Mouse (Mus musculus) midbrain, embryonic 15.5 days (tissue): Measurements from ENCODE around the gene Stpg1. TPM values are rescaled to one million over a fixed set of nuclear protein-coding genes. Genes with fewer than 3 reads are reported as not detected.

ENCODE experiments used
- ATAC-seq: fragments of 200-750 bp; cut with Nextera tagmentation; replicated peaks from 2 replicates; pipeline ENCODE4 v1.8.0; 2017; ENCODE audit warnings: moderate TSS enrichment
- H3K27ac ChIP-seq: fragments of 300-500 bp; sonication (generic); 2 replicates; pipeline ENCODE4 v1.5.1; 2015; ENCODE audit warnings: mild to moderate bottlenecking, inconsistent platforms
- H3K27me3 ChIP-seq: fragments of 300-500 bp; sonication (generic); replicated peaks from 2 replicates; pipeline ENCODE4 v1.6.1; 2015; ENCODE audit warnings: inconsistent platforms
- H3K36me3 ChIP-seq: fragments of 300-500 bp; sonication (generic); replicated peaks from 2 replicates; pipeline ENCODE4 v1.6.1; 2015; ENCODE audit warnings: inconsistent platforms
- H3K4me1 ChIP-seq: fragments of 300-500 bp; sonication (generic); 2 replicates; pipeline ENCODE4 v1.6.1; 2015; ENCODE audit warnings: inconsistent platforms
- H3K4me2 ChIP-seq: fragments of 300-500 bp; sonication (generic); 2 replicates; pipeline ENCODE4 v1.6.1; 2015; ENCODE audit warnings: inconsistent platforms, mild to moderate bottlenecking, moderate library complexity
- H3K4me3 ChIP-seq: fragments of 300-500 bp; sonication (generic); 2 replicates; pipeline ENCODE4 v1.5.1; 2015; ENCODE audit warnings: mild to moderate bottlenecking, inconsistent platforms
- H3K9ac ChIP-seq: fragments of 300-500 bp; sonication (generic); 2 replicates; pipeline ENCODE4 v1.6.1; 2015; ENCODE audit warnings: mild to moderate bottlenecking, inconsistent platforms
- H3K9me3 ChIP-seq: fragments of 300-500 bp; sonication (generic); 2 replicates; pipeline ENCODE4 v1.6.1; 2016; ENCODE audit warnings: inconsistent platforms
- WGBS: fragments of 180-500 bp; shearing (Covaris S2); methylation state at CpG from one replicate; pipeline ENCODE4 v1.1.7; 2015; ENCODE audit warnings: mixed read lengths; 5-methylcytosine and 5-hydroxymethylcytosine counted together
- polyA plus RNA-seq: library from polyadenylated mRNA; unstranded; fragments of >200 nt; fragmentation: Nextera tagmentation; extraction: Ambion mirVana; gene quantifications from 2 replicates; pipeline ENCODE4 v1.2.1, GENCODE M21; 2015

Stpg1 gene
- polyA plus RNA-seq, 1 experiment from 2014 or later: 0.36 TPM

DNA sequence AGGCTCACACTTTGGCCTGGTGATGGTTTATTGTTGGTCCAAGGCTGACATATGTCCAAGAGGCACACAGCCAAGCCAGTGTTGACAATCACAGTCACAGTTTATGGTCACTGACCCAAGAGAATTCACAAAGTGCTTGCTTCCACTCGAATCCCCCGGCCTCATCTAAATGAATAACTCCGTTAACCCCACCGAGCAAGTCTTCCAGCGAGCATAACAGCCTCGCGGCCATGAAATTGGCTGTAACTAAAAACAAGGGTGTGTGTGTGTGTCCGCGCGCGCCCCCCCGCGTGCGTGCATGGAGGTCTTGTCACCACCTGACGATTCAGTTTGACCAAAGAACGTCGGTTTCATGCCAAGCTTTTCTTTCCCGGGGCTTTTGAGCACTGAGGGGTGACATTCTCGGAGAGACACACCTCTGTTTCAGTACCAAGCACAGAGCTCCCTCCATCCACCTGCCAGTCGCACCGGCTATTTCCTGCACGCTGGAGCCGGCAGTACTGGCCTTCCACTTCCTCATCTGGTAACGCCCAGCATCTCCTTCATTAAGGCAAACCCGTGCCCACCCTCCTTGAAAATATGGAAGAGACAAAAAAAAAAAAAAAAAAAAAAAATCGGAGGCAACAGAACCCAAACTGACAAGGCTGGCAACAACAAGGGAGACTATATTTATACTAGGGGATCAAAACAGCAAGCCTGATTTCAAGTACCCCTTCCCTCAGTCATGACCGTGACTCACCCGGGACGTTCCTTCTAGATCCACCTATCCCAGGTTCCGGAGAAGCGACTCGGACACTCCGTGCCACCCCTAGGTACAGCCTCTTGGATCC is 684 bp upstream of the Stpg1 start:
- H3K9ac ChIP-seq: peak overlapping the region; percentile 52
- H3K27ac ChIP-seq: peak overlapping the region; percentile 61
- 2% methylated on average over 33 of the region's 33 CpGs for WGBS
- 0 out of 2 replicates have a peak, but pooled peaks cover 9% of the 10 kb centered on the region for H3K36me3 ChIP-seq
- no peaks in the 10 kb centered on the region for H3K9me3 ChIP-seq
- ATAC-seq: peak; percentile 20
- H3K4me1 ChIP-seq: peaks cover 14% of the 10 kb centered on the region
- no peaks in the 10 kb centered on the region for H3K27me3 ChIP-seq
- peak overlapping the region; percentile 89 for H3K4me2 ChIP-seq
- peak overlapping the region; percentile 77 for H3K4me3 ChIP-seq

DNA sequence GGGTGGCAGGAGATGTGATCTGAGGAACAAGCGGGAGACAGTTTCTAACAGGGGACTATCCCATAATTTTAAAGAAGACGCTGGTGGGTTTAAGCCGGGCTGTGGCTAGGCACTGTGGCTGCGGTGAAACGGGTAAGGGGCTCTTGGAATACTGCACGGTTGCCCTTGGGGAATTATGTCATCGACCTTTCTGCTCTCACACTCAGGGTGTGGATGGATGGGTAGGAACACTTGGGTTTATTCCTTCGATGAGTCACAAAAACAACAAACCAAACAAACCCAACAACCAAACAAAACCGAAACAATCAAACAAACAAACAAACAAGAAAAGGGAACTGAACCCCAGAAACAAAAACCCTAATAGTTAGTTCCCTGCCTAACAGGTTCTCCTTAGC is 804 bp downstream of the Stpg1 start:
- Histone ChIP-seq H3K4me1 (peaks cover 14% of the 10 kb centered on the region), H3K36me3 (no peaks in the 10 kb centered on the region), H3K4me2 (peak overlapping the region; percentile 89), H3K27ac (peak overlapping the region; percentile 75), H3K9me3 (no peaks in the 10 kb centered on the region), H3K27me3 (no peaks in the 10 kb centered on the region), H3K4me3 (peak overlapping the region; percentile 77), H3K9ac (peak overlapping the region; percentile 10)
- no peak for ATAC-seq
- 16% methylated on average over 9 of the region's 9 CpGs for WGBS

DNA sequence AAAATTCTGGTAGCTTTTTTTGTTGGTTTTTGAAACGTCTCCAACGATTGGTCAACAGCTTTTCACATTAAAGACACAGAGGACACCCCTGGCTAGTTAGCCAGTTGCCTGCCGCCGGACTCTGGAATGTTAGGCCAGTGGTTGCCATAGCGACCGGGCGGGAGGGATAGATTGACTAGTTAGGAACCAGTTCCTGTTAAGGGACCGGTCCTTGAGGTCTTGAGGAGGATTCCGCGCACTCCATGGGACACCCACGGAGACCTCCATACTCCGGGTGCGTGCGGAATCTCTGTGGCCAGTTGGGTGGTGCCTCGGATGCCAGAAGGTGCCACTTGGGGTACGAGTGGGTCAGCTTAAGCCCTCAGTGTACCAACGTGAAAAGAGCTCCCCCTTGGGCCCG is 1.2 kb downstream of the Stpg1 start:
- no peaks in the 10 kb centered on the region for H3K9me3 ChIP-seq
- ATAC-seq: no peak
- H3K36me3 ChIP-seq: no peaks in the 10 kb centered on the region
- no peaks in the 10 kb centered on the region for H3K27me3 ChIP-seq
- peak overlapping the region; percentile 77 for H3K4me3 ChIP-seq
- H3K27ac ChIP-seq: no peak overlapping the region
- 12% methylated on average over 18 of the region's 18 CpGs for WGBS
- H3K9ac ChIP-seq: no peak overlapping the region
- H3K4me1 ChIP-seq: peaks cover 14% of the 10 kb centered on the region
- H3K4me2 ChIP-seq: peak overlapping the region; percentile 89

DNA sequence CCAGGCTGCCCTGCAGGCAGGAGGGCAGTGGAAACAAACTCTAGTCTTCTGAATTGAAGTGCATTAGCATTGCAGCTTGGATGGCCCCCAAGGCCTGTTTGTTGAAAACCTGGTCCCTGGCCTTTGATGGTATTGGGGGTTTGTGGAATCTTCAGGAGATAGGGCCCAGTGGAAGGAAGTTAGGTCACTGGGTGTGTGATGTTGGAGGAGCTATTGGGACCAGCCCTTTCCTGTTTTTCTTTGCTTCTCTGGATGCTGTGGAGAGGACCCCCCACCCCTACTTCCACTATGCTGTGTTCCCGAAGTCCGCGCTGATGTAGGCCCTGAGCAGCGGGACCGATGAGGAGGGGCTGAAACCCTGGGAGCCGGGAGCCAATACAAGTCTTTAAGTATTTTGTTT is 3.5 kb downstream of the Stpg1 start:
- H3K4me3 ChIP-seq: no peak overlapping the region
- no peak overlapping the region for H3K9ac ChIP-seq
- no peaks in the 10 kb centered on the region for H3K27me3 ChIP-seq
- H3K9me3 ChIP-seq: no peaks in the 10 kb centered on the region
- H3K4me2 ChIP-seq: no peak overlapping the region
- no peaks in the 10 kb centered on the region for H3K36me3 ChIP-seq
- H3K27ac ChIP-seq: no peak overlapping the region
- H3K4me1 ChIP-seq: peaks cover 11% of the 10 kb centered on the region
- 85% methylated on average over 6 of the region's 6 CpGs for WGBS
- no peak for ATAC-seq

DNA sequence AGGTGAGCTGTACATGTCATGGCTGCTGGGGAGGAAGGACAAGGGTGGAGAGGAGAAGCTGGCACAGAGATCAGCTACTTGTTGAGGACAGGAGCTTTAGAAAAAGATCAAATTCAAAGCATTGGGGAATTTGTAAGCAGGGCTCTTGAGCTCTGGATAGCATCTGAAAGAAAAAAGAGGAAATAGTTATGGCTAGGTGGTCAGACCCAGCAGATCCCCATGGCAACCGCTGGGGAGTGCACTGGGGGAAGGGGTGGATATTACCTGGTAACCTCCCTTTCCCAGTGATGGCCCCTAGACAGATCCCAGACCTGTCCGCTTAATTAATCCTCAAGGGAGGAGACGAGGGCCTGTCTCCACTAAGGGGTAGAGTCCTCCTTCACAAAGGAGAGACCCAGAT is 5.2 kb downstream of the Stpg1 start:
- 72% methylated on average over 3 of the region's 3 CpGs for WGBS
- no peak for ATAC-seq

DNA sequence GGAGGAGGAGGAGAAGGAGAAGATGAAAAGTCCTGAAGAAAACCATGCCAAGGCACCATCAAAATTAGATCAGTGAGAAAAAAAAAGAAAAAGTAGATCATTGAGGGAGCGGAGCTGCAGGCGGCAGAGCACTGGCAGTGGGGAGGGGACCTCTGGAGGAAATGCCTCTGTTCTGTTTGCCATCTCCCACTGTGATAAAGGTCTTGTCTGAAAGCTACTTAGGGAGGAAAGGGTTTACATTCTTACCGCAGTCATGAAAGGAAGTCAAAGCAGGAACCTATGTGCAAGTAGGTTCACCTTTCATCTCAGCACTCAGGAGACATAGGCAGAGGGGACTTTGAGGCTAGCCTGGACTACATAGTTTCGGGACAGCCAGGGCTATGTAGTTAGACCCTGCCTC is 7.0 kb downstream of the Stpg1 start:
- Histone ChIP-seq H3K4me1 (no peaks in the 10 kb centered on the region), H3K9me3 (no peaks in the 10 kb centered on the region), H3K36me3 (no peaks in the 10 kb centered on the region), H3K9ac (no peak overlapping the region), H3K4me2 (no peak overlapping the region), H3K27ac (no peak overlapping the region), H3K27me3 (no peaks in the 10 kb centered on the region), H3K4me3 (no peak overlapping the region)
- ATAC-seq: no peak
- 48% methylated on average over 4 of the region's 4 CpGs for WGBS

More for the DNA sequence above, 5.2 kb downstream of the Stpg1 start:
- Histone ChIP-seq H3K4me2 (no peak overlapping the region), H3K27ac (no peak overlapping the region), H3K27me3 (no peaks in the 10 kb centered on the region), H3K4me3 (no peak overlapping the region), H3K4me1 (peaks cover 6% of the 10 kb centered on the region; the same call in 1 of the 2 replicates), H3K36me3 (no peaks in the 10 kb centered on the region), H3K9me3 (no peaks in the 10 kb centered on the region), H3K9ac (no peak overlapping the region)

DNA sequence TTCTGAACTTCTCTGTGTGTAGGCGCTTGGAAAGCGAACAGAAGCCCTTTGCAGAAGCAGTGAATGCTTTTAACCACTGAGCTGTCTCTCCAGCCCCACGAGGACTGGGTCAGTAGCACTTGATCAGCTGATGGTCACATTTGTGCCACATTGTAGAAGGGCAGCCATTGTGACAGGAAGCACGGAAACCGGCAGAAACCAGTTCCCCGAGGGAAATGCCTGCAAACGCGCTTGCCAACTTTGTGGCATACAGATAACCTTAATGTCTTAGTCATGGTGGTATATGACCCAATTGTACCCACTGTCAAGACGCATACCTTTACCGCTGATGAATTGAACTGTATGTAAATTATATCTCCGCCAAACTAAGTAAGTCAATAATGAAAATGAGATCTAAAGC is 11.2 kb downstream of the Stpg1 start:
- 0 out of 2 replicates have a peak, but pooled peaks cover 3% of the 10 kb centered on the region for H3K27me3 ChIP-seq
- WGBS: 72% methylated on average over 11 of the region's 11 CpGs
- H3K4me2 ChIP-seq: no peak overlapping the region
- peaks cover 9% of the 10 kb centered on the region for H3K4me1 ChIP-seq
- H3K27ac ChIP-seq: no peak overlapping the region
- H3K9me3 ChIP-seq: no peaks in the 10 kb centered on the region
- ATAC-seq: no peak
- no peaks in the 10 kb centered on the region for H3K36me3 ChIP-seq
- no peak overlapping the region for H3K9ac ChIP-seq
- no peak overlapping the region for H3K4me3 ChIP-seq

DNA sequence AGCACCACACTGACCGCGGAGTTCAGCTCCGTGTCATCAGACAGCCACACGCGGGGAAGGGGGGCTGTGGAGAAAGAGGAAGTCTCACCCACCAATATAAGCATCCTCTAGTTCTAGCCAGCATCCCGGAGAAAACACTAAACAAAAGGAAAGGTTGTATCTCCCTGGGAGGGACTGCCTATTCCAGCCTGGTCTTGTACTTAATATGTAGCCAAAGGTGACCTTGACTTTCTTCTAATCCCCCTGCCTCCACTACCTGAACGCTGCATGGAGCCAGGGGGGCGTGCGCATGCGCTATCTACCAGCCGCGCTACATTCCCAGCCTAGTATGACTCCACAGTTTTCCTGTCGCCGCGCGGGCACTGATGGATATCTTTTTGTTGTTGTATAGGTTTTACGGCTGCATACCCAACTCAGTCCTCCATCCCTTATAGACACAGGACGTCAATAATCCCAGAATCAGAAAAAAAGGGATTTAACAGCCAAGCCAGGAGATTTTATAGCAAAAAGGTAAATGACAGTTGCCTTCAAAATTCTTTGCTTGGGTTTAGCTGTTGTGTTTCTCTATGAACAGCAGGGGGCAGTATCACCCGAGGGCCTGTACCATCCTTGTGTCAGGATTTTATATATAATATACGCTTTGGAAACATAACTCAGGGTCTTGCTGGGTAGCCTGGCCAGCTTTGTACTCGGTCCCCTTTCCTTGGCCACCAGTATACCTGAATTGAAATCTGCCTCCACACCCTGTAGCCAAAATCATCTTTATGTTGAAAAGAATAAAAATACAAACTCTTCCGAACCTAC is 13.2 kb downstream of the Stpg1 start:
- Histone ChIP-seq H3K27ac (peak overlapping the region; percentile 35; the same call in 1 of the 2 replicates), H3K27me3 (0 out of 2 replicates have a peak, but pooled peaks cover 3% of the 10 kb centered on the region), H3K36me3 (no peaks in the 10 kb centered on the region), H3K4me3 (peak overlapping the region; percentile 31), H3K9ac (peak overlapping the region; percentile 30), H3K4me2 (peak overlapping the region; percentile 52), H3K9me3 (no peaks in the 10 kb centered on the region), H3K4me1 (peaks cover 9% of the 10 kb centered on the region)
- WGBS: 17% methylated on average over 22 of the region's 22 CpGs
- peak; percentile 52; the same call in 1 of the 2 replicates for ATAC-seq

DNA sequence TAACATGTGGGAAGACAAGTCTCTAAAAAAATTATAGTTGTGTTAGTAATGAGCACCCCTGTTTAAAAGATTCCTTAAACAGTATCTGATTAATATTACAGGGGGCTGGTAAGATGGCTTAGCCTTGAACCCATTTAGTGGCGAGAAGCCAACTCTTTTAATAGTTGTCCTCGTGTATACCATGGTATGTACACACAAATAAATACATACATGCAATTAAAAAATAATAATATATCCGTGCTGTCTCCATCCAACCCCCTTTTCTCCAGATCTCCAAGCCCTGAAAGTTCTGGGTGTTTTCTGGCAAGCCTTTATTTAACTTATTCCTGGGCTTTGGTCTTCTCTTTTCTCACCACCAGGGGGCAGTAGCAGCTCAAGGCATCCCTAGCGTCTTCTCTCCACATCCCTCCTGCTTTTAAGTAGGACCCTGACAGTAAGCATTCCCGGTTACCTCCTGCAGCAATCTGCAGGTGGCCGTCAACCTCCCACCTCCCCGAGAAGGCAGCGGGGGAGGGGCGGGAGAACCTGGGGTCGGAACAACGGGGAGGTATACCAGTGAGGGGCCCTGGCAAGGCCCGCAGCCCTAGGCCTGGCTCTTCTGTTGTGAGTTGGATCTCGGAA is 13.9 kb downstream of the Stpg1 start:
- peak; percentile 60; the same call in 1 of the 2 replicates for ATAC-seq

DNA sequence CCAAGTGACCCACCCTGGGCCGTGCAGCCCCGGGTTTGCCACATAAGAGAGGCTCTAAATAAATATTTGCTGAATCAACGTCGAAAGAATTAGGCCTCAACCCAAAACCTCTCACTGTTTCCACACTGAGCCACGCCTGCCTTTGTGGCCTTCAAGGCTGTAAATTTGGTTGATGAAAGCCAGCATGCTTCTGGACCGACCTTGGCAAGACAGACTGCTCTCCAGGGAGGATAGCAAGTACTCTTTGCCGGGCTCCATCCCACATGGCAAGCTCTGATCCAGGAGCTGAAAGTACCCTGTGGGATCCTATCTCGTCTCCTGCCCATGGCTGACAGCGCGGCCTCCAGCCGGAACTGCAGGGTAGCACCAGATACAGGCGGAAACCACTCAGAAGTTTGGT is 14.9 kb downstream of the Stpg1 start:
- H3K27ac ChIP-seq: no peak overlapping the region
- 0 out of 2 replicates have a peak, but pooled peaks cover 3% of the 10 kb centered on the region for H3K27me3 ChIP-seq
- no peak overlapping the region for H3K9ac ChIP-seq
- no peak overlapping the region for H3K4me3 ChIP-seq
- H3K9me3 ChIP-seq: no peaks in the 10 kb centered on the region
- 69% methylated on average over 12 of the region's 12 CpGs for WGBS
- H3K36me3 ChIP-seq: no peaks in the 10 kb centered on the region
- ATAC-seq: no peak
- no peak overlapping the region for H3K4me2 ChIP-seq
- peaks cover 9% of the 10 kb centered on the region for H3K4me1 ChIP-seq

More for the DNA sequence above, 13.9 kb downstream of the Stpg1 start:
- Histone ChIP-seq H3K27me3 (0 out of 2 replicates have a peak, but pooled peaks cover 3% of the 10 kb centered on the region), H3K36me3 (no peaks in the 10 kb centered on the region), H3K27ac (no peak overlapping the region), H3K9me3 (no peaks in the 10 kb centered on the region), H3K4me1 (peaks cover 9% of the 10 kb centered on the region), H3K9ac (peak overlapping the region; percentile 17; the same call in 1 of the 2 replicates), H3K4me3 (peak overlapping the region; percentile 17), H3K4me2 (peak overlapping the region; percentile 47)
- WGBS: 14% methylated on average over 13 of the region's 13 CpGs

DNA sequence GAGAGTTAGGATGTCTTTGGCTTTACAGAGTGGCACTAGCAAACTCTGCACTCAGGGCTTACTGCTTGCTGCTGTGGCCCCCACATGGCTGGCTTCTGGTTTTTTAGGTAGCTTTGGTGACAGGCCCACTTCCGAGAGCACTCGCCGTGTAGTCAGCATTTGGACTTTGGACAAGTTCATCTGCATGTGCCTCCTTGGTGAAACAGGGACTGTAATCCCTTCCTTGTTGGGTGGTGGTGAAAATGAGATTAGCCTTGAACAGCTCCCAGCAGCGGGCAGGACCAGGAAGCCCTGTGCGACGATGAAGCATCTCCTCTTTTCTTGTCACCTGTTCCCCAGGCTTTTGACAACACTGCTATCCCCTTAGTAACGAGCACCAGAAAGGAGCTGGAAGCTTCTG is 19.3 kb downstream of the Stpg1 start:
- Histone ChIP-seq H3K4me3 (no peak overlapping the region), H3K4me1 (no peaks in the 10 kb centered on the region), H3K9me3 (no peaks in the 10 kb centered on the region), H3K4me2 (no peak overlapping the region), H3K27ac (no peak overlapping the region), H3K36me3 (no peaks in the 10 kb centered on the region), H3K27me3 (0 out of 2 replicates have a peak, but pooled peaks cover 7% of the 10 kb centered on the region), H3K9ac (no peak overlapping the region)
- no peak for ATAC-seq
- 76% methylated on average over 7 of the region's 7 CpGs for WGBS

DNA sequence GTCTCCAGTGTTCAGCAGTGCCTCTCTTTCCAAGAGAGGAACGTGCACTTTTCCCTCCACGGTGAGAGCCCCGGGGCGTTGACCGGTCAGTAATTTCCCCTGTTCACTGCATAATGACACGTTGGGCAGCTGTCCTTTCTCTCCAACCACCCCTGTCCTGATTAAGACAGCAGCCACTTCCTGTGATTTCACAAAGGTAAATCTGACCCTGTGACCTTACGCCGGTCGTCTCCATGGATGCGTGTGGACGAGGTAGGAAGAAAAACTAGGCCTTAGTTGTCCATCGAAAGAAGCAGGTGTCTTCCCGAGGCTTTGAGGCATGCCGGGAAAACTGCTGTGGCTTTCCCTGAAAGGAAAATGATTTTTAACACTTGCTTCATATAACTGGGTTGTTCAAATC is 20.3 kb downstream of the Stpg1 start:
- 0 out of 2 replicates have a peak, but pooled peaks cover 6% of the 10 kb centered on the region for H3K27me3 ChIP-seq
- ATAC-seq: no peak
- no peak overlapping the region for H3K27ac ChIP-seq
- H3K9ac ChIP-seq: no peak overlapping the region
- WGBS: 64% methylated on average over 14 of the region's 14 CpGs
- H3K4me3 ChIP-seq: no peak overlapping the region
- no peaks in the 10 kb centered on the region for H3K4me1 ChIP-seq
- no peak overlapping the region for H3K4me2 ChIP-seq
- no peaks in the 10 kb centered on the region for H3K9me3 ChIP-seq
- H3K36me3 ChIP-seq: no peaks in the 10 kb centered on the region
